Mouse (Mus musculus): ENCODE measurements around the gene Gpr68. TPM values are rescaled to one million over a fixed set of nuclear protein-coding genes. Genes with fewer than 3 reads are reported as not detected.

The Gpr68 gene
- polyA plus RNA-seq, 1 experiment from 2014 or later = 0.25 TPM

DNA sequence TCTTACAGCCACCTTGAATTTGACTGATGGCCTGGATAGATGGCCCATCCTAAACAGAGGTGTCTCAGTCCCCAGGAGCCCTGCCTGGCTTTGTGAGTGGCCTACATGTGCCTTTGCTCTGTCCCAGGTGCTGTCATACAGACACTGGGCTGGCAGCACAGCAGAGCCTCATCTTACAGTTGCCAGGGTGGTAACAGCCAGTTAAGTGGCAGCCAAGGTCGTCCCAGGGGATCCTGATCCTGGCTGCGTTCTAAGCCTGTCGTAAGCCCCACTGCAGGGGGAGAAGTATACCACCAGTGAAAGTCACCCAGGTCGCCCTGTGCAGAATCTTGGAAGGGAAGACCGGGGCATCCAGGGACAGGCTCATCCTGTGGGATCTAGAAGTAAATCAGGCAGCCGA lies 68.1 kb downstream of the Gpr68 start:
- 78% methylated on average over 6 of the region's 6 CpGs for WGBS

DNA sequence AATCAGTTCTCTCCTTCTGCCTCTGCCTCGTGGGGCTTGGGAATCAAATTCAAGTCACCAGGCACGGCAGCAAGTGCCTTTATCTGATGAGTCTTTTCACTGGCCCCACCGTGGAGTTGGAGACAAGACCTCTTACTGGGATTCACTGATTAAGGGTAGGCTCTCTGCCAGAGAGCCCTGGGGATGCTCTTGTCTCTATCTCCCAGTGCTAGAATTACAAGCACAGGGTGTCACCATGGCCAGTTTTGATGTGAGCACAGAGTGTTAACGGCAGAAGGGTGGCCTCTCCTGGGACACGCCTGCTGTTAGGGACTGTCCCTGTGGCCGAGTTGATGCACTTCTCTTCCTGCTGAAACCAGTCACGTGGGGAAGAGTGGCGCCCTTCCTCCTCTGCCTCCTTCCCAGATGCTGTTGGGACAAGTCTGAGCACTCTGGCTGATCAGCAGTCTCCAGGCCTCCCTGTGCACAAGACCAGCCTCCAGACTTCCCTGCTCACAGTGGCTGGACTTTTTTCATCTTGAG lies 68.9 kb downstream of the Gpr68 start:
- Histone ChIP-seq H3K4me3 (no peak overlapping the region), H3K4me1 (no peaks in the 10 kb centered on the region), H3K9ac (no peak overlapping the region), H3K4me2 (replicated peaks) (no peak overlapping the region), H3K9me3 (no peaks in the 10 kb centered on the region), H3K27ac (no peak overlapping the region), H3K36me3 (no peaks in the 10 kb centered on the region), H3K27me3 (no peaks in the 10 kb centered on the region)
- ATAC-seq (ENCODE audit: low FRiP score, low read depth) = no peak
- WGBS = 36% methylated on average over 8 of the region's 8 CpGs

More for the DNA sequence above, 68.1 kb downstream of the Gpr68 start:
- Histone ChIP-seq H3K36me3 (no peaks in the 10 kb centered on the region), H3K27me3 (no peaks in the 10 kb centered on the region), H3K4me2 (replicated peaks) (no peak overlapping the region), H3K4me3 (no peak overlapping the region), H3K9me3 (no peaks in the 10 kb centered on the region), H3K4me1 (no peaks in the 10 kb centered on the region), H3K27ac (no peak overlapping the region), H3K9ac (no peak overlapping the region)
- ATAC-seq (ENCODE audit: low FRiP score, low read depth) = no peak

DNA sequence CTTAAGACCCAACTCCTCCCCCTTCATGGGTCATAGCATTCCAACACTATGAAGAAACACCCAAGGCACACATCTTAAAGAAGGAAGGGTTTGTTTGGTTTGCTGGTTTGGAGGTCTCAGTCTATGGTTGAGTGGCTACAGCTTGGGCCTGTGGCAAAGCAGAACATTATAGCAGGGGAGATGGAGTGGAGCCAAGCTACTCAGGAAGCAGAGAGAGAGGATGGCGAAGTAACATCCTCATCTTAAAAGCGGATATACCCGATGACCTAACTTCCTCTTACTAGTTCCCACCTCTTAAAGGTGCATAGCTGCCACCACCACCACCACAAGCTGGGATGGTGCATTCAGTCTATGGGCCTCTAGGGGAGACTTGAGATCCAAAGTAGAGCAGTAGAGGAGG lies 70.8 kb downstream of the Gpr68 start:
- Histone ChIP-seq H3K27me3 (no peaks in the 10 kb centered on the region), H3K4me3 (no peak overlapping the region), H3K9me3 (no peaks in the 10 kb centered on the region), H3K27ac (no peak overlapping the region), H3K4me1 (no peaks in the 10 kb centered on the region), H3K36me3 (no peaks in the 10 kb centered on the region), H3K9ac (no peak overlapping the region), H3K4me2 (replicated peaks) (no peak overlapping the region)
- ATAC-seq (ENCODE audit: low FRiP score, low read depth) = no peak
- WGBS = 74% methylated on average over 3 of the region's 3 CpGs

DNA sequence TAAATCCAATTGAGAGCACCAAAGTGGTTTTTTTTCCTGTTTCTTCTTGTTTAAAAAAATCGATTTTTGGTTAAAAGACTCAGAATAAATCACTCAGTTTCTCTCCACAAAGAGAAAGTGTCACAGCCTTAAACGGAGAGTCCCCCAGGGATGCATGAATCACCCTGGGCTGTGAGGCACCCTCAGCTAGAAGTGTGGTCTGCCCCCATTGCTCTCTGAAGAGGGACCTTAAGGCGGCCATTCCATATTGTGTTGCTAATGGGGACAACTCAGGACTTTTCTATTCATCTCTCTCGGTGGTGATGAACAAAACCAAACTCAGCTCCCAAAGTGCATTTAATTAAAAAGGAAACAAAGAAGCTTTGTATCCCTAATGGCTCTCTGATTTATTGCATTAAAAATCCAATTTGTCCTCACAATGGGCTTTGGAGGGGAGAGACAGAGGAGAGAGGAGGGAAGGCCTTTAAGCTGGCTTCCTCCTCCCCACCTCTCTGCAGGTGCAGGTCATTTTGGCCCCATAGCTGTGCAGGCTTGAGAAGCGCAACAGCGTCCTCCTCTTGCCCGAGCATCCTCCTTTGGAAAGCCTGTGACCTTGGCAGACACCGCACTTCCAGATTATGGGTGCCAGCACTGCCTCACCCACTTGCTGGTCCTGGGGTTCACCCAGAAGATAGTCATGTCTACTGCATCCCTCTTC lies 76.2 kb downstream of the Gpr68 start:
- no peak overlapping the region for H3K9ac ChIP-seq
- no peak overlapping the region for H3K27ac ChIP-seq
- no peak overlapping the region for H3K4me2 ChIP-seq (replicated peaks)
- ATAC-seq (ENCODE audit: low FRiP score, low read depth) = no peak
- H3K4me1 ChIP-seq = no peaks in the 10 kb centered on the region
- 73% methylated on average over 8 of the region's 8 CpGs for WGBS
- H3K27me3 ChIP-seq = no peaks in the 10 kb centered on the region
- no peak overlapping the region for H3K4me3 ChIP-seq
- H3K36me3 ChIP-seq = no peaks in the 10 kb centered on the region
- no peaks in the 10 kb centered on the region for H3K9me3 ChIP-seq

DNA sequence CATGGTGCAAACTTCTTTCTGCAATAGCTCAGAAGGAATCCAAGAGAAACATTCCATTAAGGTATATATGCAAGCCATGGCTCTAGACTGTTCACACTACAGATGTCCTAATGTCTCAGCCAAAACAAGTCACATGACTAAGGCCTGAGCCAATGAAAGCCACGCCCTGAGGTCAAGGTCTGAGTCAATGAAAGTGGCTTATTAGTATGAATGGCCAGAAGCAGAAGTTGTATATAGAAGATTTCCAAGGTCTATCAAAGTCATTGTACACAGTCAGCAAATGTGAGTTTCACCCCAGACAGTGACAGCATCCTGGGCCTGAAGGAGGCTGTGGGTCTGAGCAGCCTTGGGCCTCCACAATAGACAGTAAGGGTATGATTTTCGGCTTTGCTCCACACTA lies 77.0 kb downstream of the Gpr68 start:
- ATAC-seq (ENCODE audit: low FRiP score, low read depth) = no peak
- H3K4me3 ChIP-seq = no peak overlapping the region
- H3K36me3 ChIP-seq = no peaks in the 10 kb centered on the region
- no peak overlapping the region for H3K4me2 ChIP-seq (replicated peaks)
- no peaks in the 10 kb centered on the region for H3K27me3 ChIP-seq
- H3K9ac ChIP-seq = no peak overlapping the region
- no peaks in the 10 kb centered on the region for H3K4me1 ChIP-seq
- WGBS = 82% methylated on average over 2 of the region's 2 CpGs
- H3K27ac ChIP-seq = no peak overlapping the region
- no peaks in the 10 kb centered on the region for H3K9me3 ChIP-seq

Other genes starting within 250 kb of the Gpr68 start
- gene Rps6ka5, start 181.2 kb downstream of the Gpr68 start, polyA plus RNA-seq (2015; fragmentation: Nextera tagmentation; extraction: Ambion mirVana) = 5.7 and 6.6 TPM in 2 replicates
- gene Dglucy, start 129.1 kb downstream of the Gpr68 start, polyA plus RNA-seq (2015; fragmentation: Nextera tagmentation; extraction: Ambion mirVana) = 1.7 and 1.9 TPM in 2 replicates
- gene Ccdc88c, start 120.9 kb upstream of the Gpr68 start, polyA plus RNA-seq (2015; fragmentation: Nextera tagmentation; extraction: Ambion mirVana) = 2.9 and 3.7 TPM in 2 replicates
- 36.6 and 39.3 TPM in 2 replicates for gene Ppp4r3a, start 175.5 kb upstream of the Gpr68 start, polyA plus RNA-seq (2015; fragmentation: Nextera tagmentation; extraction: Ambion mirVana)

Data from limb, embryonic 13.5 days (tissue).